In the genomic region with DNA sequence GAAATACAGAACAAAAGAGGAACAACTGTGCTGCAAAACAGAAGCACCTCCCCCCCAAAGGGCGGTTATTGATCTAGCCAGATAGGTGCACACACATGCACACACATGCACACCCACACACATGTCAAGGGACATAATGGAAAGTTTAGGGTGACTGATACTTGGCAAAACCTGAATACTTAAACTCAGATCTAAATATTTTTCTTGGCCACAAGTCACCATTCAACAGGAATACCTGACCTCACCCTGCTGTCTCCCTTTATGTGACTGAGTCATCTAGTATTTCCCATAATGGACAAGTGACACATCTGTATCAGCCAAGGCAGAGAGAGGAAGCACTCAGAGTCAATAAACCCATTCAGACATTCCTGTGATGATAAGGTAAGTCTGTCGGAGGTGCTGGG, we compare ENCODE assay signal across 15 mouse cellular contexts. TPM values are rescaled to one million over a fixed set of nuclear protein-coding genes. Genes with fewer than 3 reads are reported as not detected.
DNase-seq lines count a peak whose midpoint lies in the region; ATAC-seq and TF ChIP-seq lines count a peak whose summit lies in the region.
"Had no signal": no experiment of that assay in that cellular context is flagged by ENCODE, and none has a peak within 500 bp of the region (broad histone marks: within the 10 kb centered on the region; RNA-seq: fewer than 3 reads in every experiment).

No protein-coding gene starts in this region.

- 55% methylated on average over 2 of the region's 2 CpGs for WGBS in heart, embryonic 10.5 days
- 56% methylated on average over 2 of the region's 2 CpGs for WGBS in heart, adult 2 months
- WGBS in kidney, adult 2 months: 73% methylated on average over 2 of the region's 2 CpGs
- 43% methylated on average over 2 of the region's 2 CpGs for WGBS in heart, postnatal 0 days
- WGBS in embryonic facial prominence, embryonic 10.5 days: 84% methylated on average over 2 of the region's 2 CpGs

- no peak for TF ChIP-seq POLR2A in heart, adult 2 months (IDR thresholded peaks at IDR 0.05; ENCODE audit: insufficient read depth, low read depth, low read length)
- TF ChIP-seq POLR2A in kidney, adult 2 months (IDR thresholded peaks at IDR 0.05; ENCODE audit: low read depth, low read length): no peak

- H3K36me3 ChIP-seq in heart, embryonic 10.5 days: no peaks in the 10 kb centered on the region
- peaks cover 19% of the 10 kb centered on the region for H3K36me3 ChIP-seq in heart, adult 2 months (ENCODE audit: control insufficient read depth, insufficient read depth, low read length)
- H3K36me3 ChIP-seq in kidney, adult 2 months (ENCODE audit: control insufficient read depth, insufficient read depth, low read length): no peaks in the 10 kb centered on the region
- H3K36me3 ChIP-seq in G1E (replicated peaks): peaks cover 19% of the 10 kb centered on the region
- H3K36me3 ChIP-seq in heart, postnatal 0 days (replicated peaks; ENCODE audit: control insufficient read depth, insufficient read depth, low read length): no peaks in the 10 kb centered on the region
- H3K36me3 ChIP-seq in embryonic facial prominence, embryonic 10.5 days (replicated peaks): no peaks in the 10 kb centered on the region
- H3K36me3 ChIP-seq: liver, embryonic 13.5 days had no signal

- H3K4me3 ChIP-seq in heart, embryonic 10.5 days: no peak overlapping the region
- H3K4me3 ChIP-seq in heart, adult 2 months: no peak overlapping the region
- no peak overlapping the region for H3K4me3 ChIP-seq in kidney, adult 2 months (ENCODE audit: insufficient read depth, low read depth, low read length)
- no peak overlapping the region for H3K4me3 ChIP-seq in G1E (ENCODE audit: low read depth, low read length)
- no peak overlapping the region for H3K4me3 ChIP-seq in heart, postnatal 0 days (ENCODE audit: low read depth, low read length)
- no peak overlapping the region for H3K4me3 ChIP-seq in embryonic facial prominence, embryonic 10.5 days
- H3K4me3 ChIP-seq: liver, embryonic 13.5 days had no signal

- H3K4me2 ChIP-seq in heart, postnatal 0 days (ENCODE audit: low read depth, low read length): no peak overlapping the region; the same call in 1 of the 2 replicates
- H3K4me2 ChIP-seq: liver, embryonic 13.5 days had no signal

- H3K4me1 ChIP-seq in heart, embryonic 10.5 days: peaks cover 19% of the 10 kb centered on the region
- peaks cover 17% of the 10 kb centered on the region for H3K4me1 ChIP-seq in heart, adult 2 months (ENCODE audit: control insufficient read depth, insufficient read depth, low read length)
- peaks cover 20% of the 10 kb centered on the region for H3K4me1 ChIP-seq in kidney, adult 2 months (ENCODE audit: control insufficient read depth, insufficient read depth, low read length)
- peaks cover 20% of the 10 kb centered on the region for H3K4me1 ChIP-seq in G1E (ENCODE audit: insufficient read depth, low read depth, low read length)
- H3K4me1 ChIP-seq in heart, postnatal 0 days (ENCODE audit: control insufficient read depth, insufficient read depth): peaks cover 16% of the 10 kb centered on the region
- H3K4me1 ChIP-seq in embryonic facial prominence, embryonic 10.5 days: peaks cover 16% of the 10 kb centered on the region

- TF ChIP-seq CTCF in heart, adult 2 months (IDR thresholded peaks at IDR 0.05): no peak
- no peak for TF ChIP-seq CTCF in kidney, adult 2 months (conservative IDR thresholded peaks at IDR 0.05; ENCODE audit: insufficient read depth, insufficient read length, low read depth, low read length)
- TF ChIP-seq CTCF in G1E (IDR thresholded peaks at IDR 0.05; ENCODE audit: low read depth, low read length): no peak
- TF ChIP-seq CTCF in heart, postnatal 0 days (IDR thresholded peaks at IDR 0.05; ENCODE audit: low read depth): no peak

- H3K27ac ChIP-seq in heart, embryonic 10.5 days: peak overlapping the region; percentile 76; the same call in 1 of the 2 replicates
- H3K27ac ChIP-seq in heart, adult 2 months: no peak overlapping the region
- 0 out of 2 replicates have a peak overlapping the region, but pooled peaks have one; percentile 22 for H3K27ac ChIP-seq in kidney, adult 2 months (ENCODE audit: insufficient read depth, low read depth, low read length)
- H3K27ac ChIP-seq in heart, postnatal 0 days (ENCODE audit: low read depth): peak overlapping the region; percentile 63; the same call in 1 of the 2 replicates
- H3K27ac ChIP-seq in embryonic facial prominence, embryonic 10.5 days (replicated peaks): no peak overlapping the region
- H3K27ac ChIP-seq: hindbrain, postnatal 0 days; liver, embryonic 13.5 days had no signal

- H3K9ac ChIP-seq in heart, adult 2 months (ENCODE audit: low read depth, low read length): no peak overlapping the region
- no peak overlapping the region for H3K9ac ChIP-seq in heart, postnatal 0 days (replicated peaks; ENCODE audit: low read depth, low read length)
- H3K9ac ChIP-seq: liver, embryonic 13.5 days had no signal

- peak; percentile 58; the same call in 1 of the 2 replicates for ATAC-seq in G1E (ENCODE audit: extremely low read depth, insufficient number of reproducible peaks, low FRiP score, poor library complexity, severe bottlenecking)
- ATAC-seq in heart, postnatal 0 days (ENCODE audit: insufficient read depth, low read depth): peak; percentile 61

- TF ChIP-seq EP300 in heart, adult 2 months (IDR thresholded peaks at IDR 0.05; ENCODE audit: insufficient read depth, low read depth, low read length): no peak
- TF ChIP-seq EP300 in heart, postnatal 0 days (IDR thresholded peaks at IDR 0.05; ENCODE audit: low read depth): peak; percentile 53; the same call in 1 of the 2 replicates

- DNase-seq in heart, embryonic 10.5 days (ENCODE audit: low spot score): no peak
- no peak for DNase-seq in heart, adult 2 months
- DNase-seq in kidney, adult 2 months: no peak
- no peak for DNase-seq in kidney, postnatal 4 days
- DNase-seq in G1E (ENCODE audit: low spot score): no peak
- DNase-seq in heart, postnatal 0 days (ENCODE audit: low spot score): peak; percentile 28
- no peak for DNase-seq in embryonic facial prominence, embryonic 10.5 days (ENCODE audit: low spot score)
- no peak for DNase-seq in ovary, postnatal 36 days (ENCODE audit: low spot score)
- DNase-seq: adrenal gland, postnatal 14 days; cerebellum, adult 8-10 months; gastrocnemius, postnatal 14 days; kidney, adult 9 months; liver, embryonic 13.5 days; right cerebral cortex, postnatal 14 days had no signal

- no peaks in the 10 kb centered on the region for H3K9me3 ChIP-seq in heart, embryonic 10.5 days
- no peaks in the 10 kb centered on the region for H3K9me3 ChIP-seq in G1E (replicated peaks)
- no peaks in the 10 kb centered on the region for H3K9me3 ChIP-seq in heart, postnatal 0 days (replicated peaks; ENCODE audit: control insufficient read depth, low read length)
- no peaks in the 10 kb centered on the region for H3K9me3 ChIP-seq in embryonic facial prominence, embryonic 10.5 days
- H3K9me3 ChIP-seq: liver, embryonic 13.5 days had no signal

- no peaks in the 10 kb centered on the region for H3K27me3 ChIP-seq in heart, embryonic 10.5 days (ENCODE audit: insufficient read depth, poor library complexity, severe bottlenecking)
- H3K27me3 ChIP-seq in heart, adult 2 months (ENCODE audit: control insufficient read depth, insufficient read depth, low read length): no peaks in the 10 kb centered on the region
- no peaks in the 10 kb centered on the region for H3K27me3 ChIP-seq in kidney, adult 2 months (replicated peaks; ENCODE audit: control insufficient read depth, insufficient read depth, low read length)
- no peaks in the 10 kb centered on the region for H3K27me3 ChIP-seq in G1E (ENCODE audit: insufficient read depth, low read length)
- H3K27me3 ChIP-seq in heart, postnatal 0 days (ENCODE audit: control insufficient read depth, insufficient read depth, low read length): no peaks in the 10 kb centered on the region
- no peaks in the 10 kb centered on the region for H3K27me3 ChIP-seq in embryonic facial prominence, embryonic 10.5 days (replicated peaks; ENCODE audit: low read depth, poor library complexity, severe bottlenecking)
- H3K27me3 ChIP-seq: liver, embryonic 13.5 days had no signal

- intact Hi-C loops in heart, adult 2 months (cut with DNase I): loop anchor here (5.0 kb wide), 1 partner anchor 224 kb away; no protein-coding TSS in a partner anchor

- peaks cover 4% of the 10 kb centered on the region for H3K79me2 ChIP-seq in heart, adult 2 months (replicated peaks; ENCODE audit: control insufficient read depth, insufficient read depth, low read length)

RNA-seq across cellular contexts. Expression of a gene that starts 48.9 kb away (rescaled TPM):
- polyA plus RNA-seq in heart, embryonic 10.5 days (2016; fragmentation: Nextera tagmentation; extraction: Ambion mirVana): 35.5 and 40.6 TPM in 2 replicates
- 10 to 100 TPM; 69.9 to 79.7 TPM for total RNA-seq in heart, adult 2 months (2021)
- polyA plus RNA-seq in heart, adult 2 months (2012; rRNA removed): 17.3 and 40.0 TPM in 2 replicates
- polyA plus RNA-seq in kidney, adult 2 months (2012; rRNA removed): 14.6 and 17.1 TPM in 2 replicates
- total RNA-seq in G1E (2014; fragmentation: Nextera tagmentation): 59.8 and 67.3 TPM in 2 replicates
- 39.9 and 49.9 TPM in 2 replicates for total RNA-seq in G1E (2017)
- polyA plus RNA-seq in G1E (2012): 14.1 and 14.7 TPM in 2 replicates
- total RNA-seq in heart, postnatal 0 days (2014; rRNA removed; ENCODE audit: low replicate concordance): 44.6 TPM in 2 replicates
- 43.8 and 44.8 TPM in 2 replicates for polyA plus RNA-seq in heart, postnatal 0 days (2015; fragmentation: Nextera tagmentation; extraction: Ambion mirVana)
- 23.1 and 23.9 TPM in 2 replicates for polyA plus RNA-seq in embryonic facial prominence, embryonic 10.5 days (2016; fragmentation: Nextera tagmentation; extraction: Ambion mirVana)

Comparison
In these comparisons a context has a peak if more than half of its experiments do, and no peak if none do; other contexts are left out.
1. H3K27ac ChIP-seq: peak in heart, embryonic 10.5 days (single experiment), kidney, adult 2 months (single experiment) and heart, postnatal 0 days (single experiment); none in heart, adult 2 months (single experiment) and embryonic facial prominence, embryonic 10.5 days (single experiment).